Mouse (Mus musculus): ENCODE results near the gene Lpar3. TPM values are rescaled to one million over a fixed set of nuclear protein-coding genes. Genes with fewer than 3 reads are reported as not detected.

Lpar3 gene
- polyA plus RNA-seq, 1 experiment from 2014 or later = 4.7 TPM

DNA sequence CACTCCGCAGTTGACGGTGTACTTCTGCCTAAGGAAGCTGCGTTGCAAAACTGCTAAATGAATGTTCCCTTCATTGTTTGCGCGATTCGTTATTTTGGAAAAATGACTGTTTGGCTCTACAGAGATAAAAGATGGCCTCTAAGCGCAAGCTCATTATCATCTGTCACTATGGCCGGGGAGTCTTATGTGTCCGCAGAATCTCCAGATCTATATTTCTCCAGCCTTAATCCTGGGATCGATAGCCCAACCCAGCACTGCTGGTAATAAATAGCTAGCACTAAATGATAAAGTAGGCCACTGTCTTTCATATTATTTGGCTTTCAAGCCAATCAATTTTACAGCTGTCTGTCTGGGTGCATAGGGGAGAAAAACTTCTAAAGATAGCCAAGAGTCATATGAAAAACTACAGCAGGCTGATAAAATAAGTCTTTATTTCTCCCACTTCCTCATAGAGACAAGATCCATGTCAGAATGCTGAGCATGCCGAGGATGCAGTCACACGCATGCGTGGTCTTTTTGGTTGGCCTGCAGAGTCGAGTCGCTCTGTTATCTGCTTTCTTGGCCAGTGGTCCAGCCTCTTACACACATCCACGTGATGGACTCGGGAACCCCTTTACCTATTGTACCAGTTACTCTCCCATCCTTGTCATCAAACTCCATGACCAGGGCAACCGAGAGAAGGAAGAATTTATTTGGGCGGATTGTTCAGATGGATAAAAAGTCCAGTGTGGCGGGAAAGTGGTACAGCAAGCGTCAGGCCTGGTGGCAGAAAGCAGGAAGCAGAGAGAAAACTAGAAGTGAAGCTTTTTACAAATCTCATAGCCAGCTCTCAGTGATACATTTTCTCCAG lies 84.0 kb downstream of the Lpar3 start:
- DNase-seq (ENCODE audit: low spot score) = no peak

DNA sequence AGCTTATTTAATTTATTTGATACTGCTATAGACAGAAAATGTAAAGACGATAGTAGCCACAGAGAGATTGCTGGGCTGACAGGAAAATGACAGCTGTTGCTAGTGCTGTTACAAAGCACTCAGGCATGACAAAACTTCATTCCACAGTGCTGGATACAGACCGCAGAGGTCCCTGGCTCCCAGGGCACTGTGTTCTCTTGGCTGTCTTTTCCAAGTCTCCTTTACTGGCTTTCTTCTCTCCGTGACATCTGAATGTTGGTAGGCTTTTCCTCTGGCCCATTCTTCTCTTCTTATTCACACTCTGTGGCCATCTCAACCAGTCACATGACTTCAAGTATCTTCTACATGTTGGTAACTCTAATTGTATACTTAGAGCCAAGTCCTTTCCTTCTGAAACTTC lies 86.6 kb downstream of the Lpar3 start:
- DNase-seq (ENCODE audit: low spot score) = no peak

DNA sequence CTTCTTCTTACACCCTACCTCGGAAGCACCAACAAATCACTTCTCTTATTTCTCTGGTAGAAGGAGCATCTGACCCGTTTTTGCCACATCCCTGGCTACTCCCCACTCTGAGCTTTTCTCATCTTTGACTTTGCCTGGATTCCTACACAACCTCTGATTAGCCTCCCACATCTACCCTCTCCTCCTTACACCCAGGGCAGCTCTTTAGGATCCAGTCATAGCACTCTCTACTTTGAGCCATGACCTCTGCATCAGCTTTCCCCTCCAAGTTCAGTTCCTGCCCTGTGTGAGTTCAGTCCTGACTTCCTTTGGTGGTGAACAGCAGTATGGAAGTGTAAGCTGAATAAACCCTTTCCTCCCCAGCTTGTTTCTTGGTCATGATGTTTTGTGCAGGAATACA lies 87.1 kb downstream of the Lpar3 start:
- DNase-seq (ENCODE audit: low spot score) = no peak

- no peak for DNase-seq (ENCODE audit: low spot score)
Observed at GRCm38 (mm10) chr3:146309586-146309985, 88.8 kb downstream of the Lpar3 start.

- DNase-seq (ENCODE audit: low spot score) = no peak
Observed at GRCm38 (mm10) chr3:146311121-146311538, 90.4 kb downstream of the Lpar3 start.

DNA sequence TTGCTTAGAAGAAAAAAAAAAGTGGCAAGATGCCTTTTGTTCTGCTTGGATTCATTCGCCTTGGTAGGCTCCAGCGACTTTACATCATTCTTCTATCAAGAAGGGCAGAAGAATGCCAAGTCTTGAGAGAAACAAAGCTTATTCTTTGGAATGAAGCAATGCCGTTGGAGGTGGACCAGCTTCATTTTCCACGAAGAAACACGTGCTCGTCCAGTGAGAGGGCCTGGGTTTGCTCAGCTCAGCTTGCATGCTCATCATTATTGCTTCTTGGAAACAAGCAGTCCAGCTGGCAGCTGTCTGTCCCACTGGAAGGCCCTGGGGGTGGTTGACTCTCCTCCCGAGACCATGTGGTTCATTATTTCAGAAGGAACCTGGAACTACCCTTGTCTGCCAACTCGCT lies 94.7 kb downstream of the Lpar3 start:
- no peak for DNase-seq (ENCODE audit: low spot score)

- DNase-seq (ENCODE audit: low spot score) = no peak
Observed at GRCm38 (mm10) chr3:146316293-146316692, 95.5 kb downstream of the Lpar3 start.

GRCm38 (mm10) chr3:146317366-146317765 lies 96.6 kb downstream of the Lpar3 start:
- no peak for DNase-seq (ENCODE audit: low spot score)

DNA sequence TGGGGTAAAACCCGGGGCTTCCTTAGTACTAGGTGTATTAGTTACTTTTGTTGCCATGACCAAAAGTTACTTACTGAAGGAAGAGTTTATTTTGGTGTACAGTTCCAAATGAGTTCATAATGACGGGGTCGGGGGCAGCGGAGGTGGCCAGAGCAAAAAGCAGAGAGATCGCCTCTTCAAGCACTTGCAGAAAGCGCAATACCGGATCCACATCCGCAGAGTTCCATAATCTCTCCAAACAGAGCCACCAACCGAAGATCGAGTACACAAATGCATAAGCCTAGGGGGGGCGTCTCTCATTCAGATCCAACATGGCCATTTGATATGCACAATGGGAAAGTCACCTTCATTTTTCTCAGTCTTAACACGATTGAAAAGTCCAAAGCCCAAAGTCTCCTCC lies 97.1 kb downstream of the Lpar3 start:
- DNase-seq (ENCODE audit: low spot score) = no peak

DNA sequence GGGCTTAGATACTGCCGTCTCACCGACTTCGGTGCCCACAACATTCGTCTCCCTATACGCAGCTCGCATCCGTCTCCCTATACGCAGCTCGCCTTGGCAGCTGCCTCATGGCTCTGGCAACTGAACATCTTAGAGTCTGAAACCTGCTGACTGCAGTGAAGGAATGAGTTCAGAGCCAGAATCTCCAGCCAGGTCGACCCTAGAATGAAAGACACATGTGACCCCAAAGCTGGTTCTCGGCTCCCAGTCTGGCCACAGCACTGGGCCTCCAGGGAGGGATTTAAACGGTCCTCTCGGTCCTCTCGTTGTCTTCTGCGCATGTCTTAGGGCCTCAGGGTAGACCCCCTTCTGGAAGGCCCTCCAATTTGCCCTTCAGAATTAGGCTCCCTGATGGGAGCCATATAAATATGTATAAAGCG lies 97.8 kb downstream of the Lpar3 start:
- DNase-seq (ENCODE audit: low spot score) = no peak

- DNase-seq (ENCODE audit: low spot score) = no peak
Observed at GRCm38 (mm10) chr3:146318987-146319386, 98.2 kb downstream of the Lpar3 start.

DNA sequence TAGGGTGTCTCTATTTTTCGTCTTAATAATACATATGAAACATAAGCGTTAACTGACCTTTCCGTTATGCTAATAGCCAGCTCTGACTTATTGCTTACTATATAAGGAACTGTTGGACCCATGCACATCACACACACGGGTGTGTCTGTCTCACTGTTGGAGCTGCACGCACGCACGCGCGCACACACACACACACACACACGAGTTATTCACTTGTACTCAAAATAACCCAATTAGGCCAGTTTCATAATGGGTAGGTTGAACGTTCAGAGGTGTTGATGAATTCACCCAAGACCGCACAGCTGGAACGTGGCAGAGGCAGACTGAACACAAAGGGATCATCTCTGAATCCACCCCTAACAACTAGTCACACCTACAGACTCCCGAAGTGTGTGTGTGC lies 98.7 kb downstream of the Lpar3 start:
- no peak for DNase-seq (ENCODE audit: low spot score)

- DNase-seq (ENCODE audit: low spot score) = no peak
Observed at GRCm38 (mm10) chr3:146324949-146325348, 104.2 kb downstream of the Lpar3 start.

GRCm38 (mm10) chr3:146326743-146327536 lies 106.2 kb downstream of the Lpar3 start:
- DNase-seq (ENCODE audit: low spot score) = no peak

DNA sequence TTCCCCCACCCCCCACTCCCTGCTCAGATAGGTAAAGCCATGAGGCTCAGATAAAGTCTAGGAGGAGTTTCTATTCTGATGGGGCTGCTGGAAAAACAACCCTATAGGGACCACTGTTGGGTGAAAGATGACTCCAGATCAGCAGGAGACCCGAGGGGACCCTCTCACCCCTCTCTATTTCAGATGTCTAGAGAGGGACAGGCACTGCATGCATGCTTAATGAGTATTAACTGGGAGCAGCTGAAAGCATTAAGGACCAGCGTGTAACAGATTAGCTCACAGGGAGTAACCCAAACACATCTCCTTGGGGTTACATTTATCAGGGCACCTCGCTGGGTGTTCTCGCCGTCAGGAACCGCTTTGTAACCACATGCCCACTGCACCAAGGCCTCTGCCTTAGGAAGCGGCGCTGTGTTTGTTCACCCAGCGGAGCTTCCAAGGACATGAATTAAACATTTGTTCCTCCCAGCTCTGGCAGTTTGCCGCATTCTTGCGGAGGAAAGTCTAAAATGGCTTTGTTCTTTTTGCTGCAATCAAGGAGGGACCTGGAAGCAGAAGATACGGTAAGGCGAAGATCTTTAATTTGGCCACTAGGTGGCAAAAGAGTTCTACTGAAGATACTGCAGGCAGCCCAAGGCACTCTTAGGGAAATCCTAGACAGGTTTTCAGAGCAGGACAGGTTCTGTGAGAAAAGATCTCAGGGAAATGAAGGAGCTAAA lies 106.9 kb downstream of the Lpar3 start:
- peak; percentile 81 for DNase-seq (ENCODE audit: low spot score)

GRCm38 (mm10) chr3:146328749-146329148 lies 108.0 kb downstream of the Lpar3 start:
- peak; percentile 65 for DNase-seq (ENCODE audit: low spot score)

- no peak for DNase-seq (ENCODE audit: low spot score)
Observed at GRCm38 (mm10) chr3:146331819-146332218, 111.1 kb downstream of the Lpar3 start.

DNA sequence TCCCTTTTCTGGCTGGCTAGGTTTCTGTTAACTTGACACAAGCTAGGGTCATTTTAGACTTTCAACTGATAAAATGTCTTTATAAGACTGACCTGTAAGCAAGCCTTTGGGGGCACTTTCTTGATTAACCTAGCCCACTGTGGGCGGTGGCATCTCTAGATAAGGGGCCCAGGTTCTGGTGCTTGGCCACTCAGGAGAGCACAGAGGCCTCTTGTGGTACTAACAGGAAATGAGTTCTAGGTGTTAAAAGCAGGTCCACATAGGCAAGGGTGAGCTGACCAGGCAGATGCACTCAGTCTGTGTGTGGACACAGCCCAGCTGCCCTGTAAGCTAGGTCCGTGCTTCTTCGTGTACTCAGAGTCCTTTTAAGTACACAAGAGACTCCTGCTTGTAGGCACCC lies 112.5 kb downstream of the Lpar3 start:
- DNase-seq (ENCODE audit: low spot score) = no peak

- DNase-seq (ENCODE audit: low spot score) = no peak
Observed at GRCm38 (mm10) chr3:146334070-146334469, 113.3 kb downstream of the Lpar3 start.
